Mouse (Mus musculus) midbrain, embryonic 10.5 days (tissue): Measurements from ENCODE around the gene Ncf2. TPM values are rescaled to one million over a fixed set of nuclear protein-coding genes. Genes with fewer than 3 reads are reported as not detected.

ENCODE experiments used
- DNase-seq: peaks from one replicate; pipeline ENCODE4 v3.0.0-alpha.2; 2017; ENCODE audit warnings: low spot score
- H3K27ac ChIP-seq: fragments of 300-500 bp; sonication (generic); replicated peaks from 2 replicates; pipeline ENCODE4 v1.5.1; 2016; ENCODE audit warnings: mild to moderate bottlenecking
- H3K27me3 ChIP-seq: fragments of 300-500 bp; sonication (generic); 2 replicates; pipeline ENCODE4 v1.6.1; 2016; ENCODE audit warnings: low read depth, mild to moderate bottlenecking; ENCODE audit not compliant: poor library complexity, severe bottlenecking
- H3K36me3 ChIP-seq: fragments of 300-500 bp; sonication (generic); 2 replicates; pipeline ENCODE4 v1.6.1; 2016; ENCODE audit warnings: mild to moderate bottlenecking, moderate library complexity
- H3K4me1 ChIP-seq: fragments of 300-500 bp; sonication (generic); 2 replicates; pipeline ENCODE4 v1.6.1; 2016
- H3K4me3 ChIP-seq: fragments of 300-500 bp; sonication (generic); 2 replicates; pipeline ENCODE4 v1.5.1; 2016; ENCODE audit warnings: mild to moderate bottlenecking, moderate library complexity
- H3K9me3 ChIP-seq: fragments of 300-500 bp; sonication (generic); replicated peaks from 2 replicates; pipeline ENCODE4 v1.6.1; 2016; ENCODE audit warnings: mild to moderate bottlenecking
- WGBS: fragments of 180-500 bp; shearing (Covaris S2); methylation state at CpG from one replicate; pipeline ENCODE4 v1.1.7; 2016; 5-methylcytosine and 5-hydroxymethylcytosine counted together
- polyA plus RNA-seq: library from polyadenylated mRNA; unstranded; fragments of >200 nt; fragmentation: Nextera tagmentation; extraction: Ambion mirVana; gene quantifications from 2 replicates; pipeline ENCODE4 v1.2.1, GENCODE M21; 2016

The Ncf2 gene
- polyA plus RNA-seq, 1 experiment from 2014 or later = 3.0 TPM

- Histone ChIP-seq H3K9me3 (peaks cover 5% of the 10 kb centered on the region; the same call in 1 of the 2 replicates), H3K4me1 (peaks cover 6% of the 10 kb centered on the region; the same call in 1 of the 2 replicates), H3K4me3 (no peak overlapping the region), H3K36me3 (no peaks in the 10 kb centered on the region), H3K27ac (no peak overlapping the region), H3K27me3 (no peaks in the 10 kb centered on the region)
- 89% methylated on average over 5 of the region's 5 CpGs for WGBS
- no peak for DNase-seq
These were observed 26.5 kb downstream of the Ncf2 start for GRCm38 (mm10) chr1:152826446-152826845.

DNA sequence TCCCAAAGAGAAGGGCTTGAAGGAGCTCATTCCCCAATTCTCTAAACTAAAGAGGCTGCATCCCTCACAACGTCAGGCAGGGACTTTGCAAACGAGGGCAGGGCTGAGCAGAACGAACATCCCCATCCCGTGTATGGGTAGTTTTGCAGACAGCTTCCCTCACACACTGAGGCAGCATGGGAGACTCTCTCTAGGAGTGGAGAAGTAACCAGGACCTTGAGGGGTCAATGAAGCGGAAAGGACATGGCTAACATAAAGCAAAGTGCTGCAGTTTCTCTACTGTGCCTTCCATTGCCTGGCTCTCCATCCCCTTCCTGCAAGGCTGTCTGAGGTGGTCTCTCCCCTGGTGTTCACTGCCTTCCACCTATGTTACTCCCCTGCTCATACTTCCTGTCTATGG is 28.2 kb downstream of the Ncf2 start:
- no peaks in the 10 kb centered on the region for H3K9me3 ChIP-seq
- DNase-seq = no peak
- H3K4me3 ChIP-seq = no peak overlapping the region
- no peaks in the 10 kb centered on the region for H3K27me3 ChIP-seq
- H3K4me1 ChIP-seq = peaks cover 6% of the 10 kb centered on the region; the same call in 1 of the 2 replicates
- H3K36me3 ChIP-seq = peaks cover 13% of the 10 kb centered on the region
- 82% methylated on average over 5 of the region's 5 CpGs for WGBS
- no peak overlapping the region for H3K27ac ChIP-seq

GRCm38 (mm10) chr1:152828637-152829355 is 28.8 kb downstream of the Ncf2 start:
- no peaks in the 10 kb centered on the region for H3K9me3 ChIP-seq
- DNase-seq = no peak
- peaks cover 16% of the 10 kb centered on the region for H3K36me3 ChIP-seq
- WGBS = 85% methylated on average over 10 of the region's 10 CpGs
- no peaks in the 10 kb centered on the region for H3K27me3 ChIP-seq
- no peak overlapping the region for H3K4me3 ChIP-seq
- no peak overlapping the region for H3K27ac ChIP-seq
- peaks cover 6% of the 10 kb centered on the region; the same call in 1 of the 2 replicates for H3K4me1 ChIP-seq

- Histone ChIP-seq H3K4me3 (no peak overlapping the region), H3K27ac (no peak overlapping the region), H3K4me1 (peaks cover 6% of the 10 kb centered on the region; the same call in 1 of the 2 replicates), H3K36me3 (peaks cover 28% of the 10 kb centered on the region), H3K27me3 (no peaks in the 10 kb centered on the region), H3K9me3 (no peaks in the 10 kb centered on the region)
- 92% methylated on average over 9 of the region's 9 CpGs for WGBS
- DNase-seq = no peak
These were observed 30.1 kb downstream of the Ncf2 start for GRCm38 (mm10) chr1:152830054-152830453.

GRCm38 (mm10) chr1:152831003-152831402 is 31.0 kb downstream of the Ncf2 start:
- DNase-seq = no peak
- WGBS = 91% methylated on average over 8 of the region's 8 CpGs

GRCm38 (mm10) chr1:152831619-152832018 is 31.6 kb downstream of the Ncf2 start:
- 89% methylated on average over 5 of the region's 5 CpGs for WGBS
- DNase-seq = no peak
- no peaks in the 10 kb centered on the region for H3K27me3 ChIP-seq
- no peak overlapping the region for H3K27ac ChIP-seq
- no peak overlapping the region for H3K4me3 ChIP-seq
- peaks cover 6% of the 10 kb centered on the region; the same call in 1 of the 2 replicates for H3K4me1 ChIP-seq
- peaks cover 44% of the 10 kb centered on the region for H3K36me3 ChIP-seq
- H3K9me3 ChIP-seq = no peaks in the 10 kb centered on the region

More at GRCm38 (mm10) chr1:152831003-152831402, 31.0 kb downstream of the Ncf2 start:
- Histone ChIP-seq H3K27ac (no peak overlapping the region), H3K27me3 (no peaks in the 10 kb centered on the region), H3K36me3 (peaks cover 38% of the 10 kb centered on the region), H3K4me3 (no peak overlapping the region), H3K4me1 (peaks cover 6% of the 10 kb centered on the region; the same call in 1 of the 2 replicates), H3K9me3 (no peaks in the 10 kb centered on the region)

GRCm38 (mm10) chr1:152832316-152832715 is 32.3 kb downstream of the Ncf2 start:
- WGBS = 89% methylated on average over 6 of the region's 6 CpGs

DNA sequence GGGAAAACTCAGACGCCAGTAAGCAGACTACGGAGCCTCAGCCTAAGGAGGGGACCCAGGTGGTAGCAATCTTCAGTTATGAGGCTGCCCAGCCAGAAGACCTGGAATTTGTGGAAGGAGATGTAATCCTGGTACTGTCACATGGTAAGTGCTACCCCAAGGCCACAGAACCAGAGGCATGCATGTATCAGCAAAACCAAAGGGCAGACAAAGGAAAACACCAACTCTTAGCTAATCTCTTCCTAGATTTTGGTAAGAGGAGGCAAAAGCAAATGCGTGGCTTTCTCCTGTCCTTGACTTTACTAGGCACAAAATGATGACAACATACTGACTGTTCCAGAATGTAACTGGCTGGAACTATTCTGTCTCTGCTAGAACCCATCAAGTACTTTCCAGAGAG is 35.1 kb downstream of the Ncf2 start:
- Histone ChIP-seq H3K9me3 (no peaks in the 10 kb centered on the region), H3K36me3 (peaks cover 76% of the 10 kb centered on the region), H3K27ac (no peak overlapping the region), H3K4me1 (no peaks in the 10 kb centered on the region), H3K4me3 (no peak overlapping the region), H3K27me3 (no peaks in the 10 kb centered on the region)
- 96% methylated on average over 3 of the region's 3 CpGs for WGBS
- DNase-seq = no peak

More at GRCm38 (mm10) chr1:152832316-152832715, 32.3 kb downstream of the Ncf2 start:
- Histone ChIP-seq H3K27me3 (no peaks in the 10 kb centered on the region), H3K36me3 (peaks cover 51% of the 10 kb centered on the region), H3K4me3 (no peak overlapping the region), H3K9me3 (no peaks in the 10 kb centered on the region), H3K4me1 (peaks cover 6% of the 10 kb centered on the region; the same call in 1 of the 2 replicates), H3K27ac (no peak overlapping the region)
- no peak for DNase-seq

DNA sequence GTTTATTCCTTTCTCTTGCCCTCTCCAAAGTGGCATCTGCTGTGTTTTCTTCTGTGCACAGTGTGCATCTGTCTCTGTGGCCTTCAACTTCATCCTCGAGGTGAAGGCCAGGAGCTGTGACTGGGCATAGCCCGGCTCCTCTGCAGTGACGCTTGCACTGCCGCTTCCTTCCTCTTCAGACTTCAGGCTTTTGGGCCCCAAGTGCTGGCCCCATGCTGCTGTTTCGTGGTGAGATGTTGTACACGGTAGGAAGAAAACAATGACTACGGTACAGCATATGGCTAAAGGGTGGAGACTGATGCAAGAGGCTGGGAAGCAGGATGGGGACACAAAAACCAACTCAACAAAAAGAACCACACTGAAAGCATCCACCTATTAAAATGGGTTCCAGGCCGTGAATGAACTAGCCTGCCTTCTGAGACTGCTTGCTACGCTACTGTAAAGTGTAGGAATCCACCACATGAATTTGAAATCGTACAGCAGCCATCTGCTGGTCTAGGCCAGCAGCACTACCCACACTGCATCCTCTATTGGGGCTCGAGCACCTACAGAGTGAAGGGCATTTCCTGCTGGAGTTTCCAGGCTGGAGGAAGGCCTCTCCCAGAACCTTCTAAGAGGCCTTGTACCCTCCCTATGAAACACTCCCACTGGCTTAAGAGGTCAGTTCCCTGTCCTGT is 38.2 kb downstream of the Ncf2 start:
- Histone ChIP-seq H3K36me3 (peaks cover 94% of the 10 kb centered on the region), H3K4me1 (no peaks in the 10 kb centered on the region), H3K27me3 (no peaks in the 10 kb centered on the region), H3K4me3 (no peak overlapping the region), H3K27ac (no peak overlapping the region), H3K9me3 (no peaks in the 10 kb centered on the region)
- DNase-seq = no peak
- WGBS = 89% methylated on average over 11 of the region's 11 CpGs

DNA sequence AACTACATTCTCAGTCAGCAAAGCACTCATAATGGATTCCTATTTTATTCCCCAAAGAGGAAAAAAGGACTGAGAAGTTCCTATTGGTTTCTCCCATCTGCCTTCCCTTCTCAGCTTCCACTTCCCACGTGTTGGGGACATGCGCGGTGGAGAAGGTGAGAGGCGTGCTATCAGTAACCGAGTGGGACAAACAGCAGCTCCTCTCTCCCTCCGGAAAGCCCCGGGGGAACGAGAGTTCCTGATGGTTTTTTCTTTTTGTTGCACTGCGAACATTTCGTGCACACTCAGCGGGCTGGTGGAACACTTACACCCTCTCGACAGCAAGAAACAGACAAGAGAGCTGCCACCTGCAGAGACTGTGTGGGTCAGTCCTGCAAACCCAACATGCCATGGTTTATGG is 38.8 kb downstream of the Ncf2 start:
- H3K36me3 ChIP-seq = peaks cover 97% of the 10 kb centered on the region
- H3K27me3 ChIP-seq = no peaks in the 10 kb centered on the region
- WGBS = 93% methylated on average over 12 of the region's 12 CpGs
- no peak for DNase-seq
- H3K4me3 ChIP-seq = no peak overlapping the region
- no peaks in the 10 kb centered on the region for H3K9me3 ChIP-seq
- H3K4me1 ChIP-seq = no peaks in the 10 kb centered on the region
- H3K27ac ChIP-seq = no peak overlapping the region

GRCm38 (mm10) chr1:152840343-152840742 is 40.3 kb downstream of the Ncf2 start:
- H3K4me3 ChIP-seq = no peak overlapping the region
- no peaks in the 10 kb centered on the region for H3K27me3 ChIP-seq
- peaks cover 98% of the 10 kb centered on the region for H3K36me3 ChIP-seq
- H3K9me3 ChIP-seq = no peaks in the 10 kb centered on the region
- WGBS = 94% methylated on average over 3 of the region's 3 CpGs
- H3K4me1 ChIP-seq = no peaks in the 10 kb centered on the region
- H3K27ac ChIP-seq = no peak overlapping the region
- DNase-seq = no peak

DNA sequence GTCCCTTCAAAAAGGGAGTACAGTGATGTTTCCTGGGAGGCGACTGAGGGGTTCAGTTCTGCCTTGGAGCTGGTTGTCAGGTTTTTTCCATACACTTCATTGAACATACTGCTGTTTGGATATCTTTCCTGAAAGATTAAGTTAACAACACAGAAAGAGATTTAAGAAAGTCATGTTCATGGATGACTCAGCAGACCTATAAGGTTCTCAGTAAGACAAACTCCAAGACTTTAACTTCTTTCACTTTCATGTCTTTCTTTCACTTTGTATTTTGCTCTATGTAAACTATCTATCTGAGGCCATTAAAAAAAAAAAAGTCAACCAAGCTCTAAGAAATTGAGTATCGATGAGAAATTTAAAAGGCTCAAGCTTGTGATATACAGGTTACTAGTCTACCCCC is 41.1 kb downstream of the Ncf2 start:
- no peaks in the 10 kb centered on the region for H3K4me1 ChIP-seq
- no peaks in the 10 kb centered on the region for H3K9me3 ChIP-seq
- 93% methylated on average over 2 of the region's 2 CpGs for WGBS
- H3K36me3 ChIP-seq = peaks cover 98% of the 10 kb centered on the region
- H3K27ac ChIP-seq = no peak overlapping the region
- H3K27me3 ChIP-seq = no peaks in the 10 kb centered on the region
- no peak overlapping the region for H3K4me3 ChIP-seq
- no peak for DNase-seq

GRCm38 (mm10) chr1:152844634-152845033 is 44.6 kb downstream of the Ncf2 start:
- peaks cover 100% of the 10 kb centered on the region for H3K36me3 ChIP-seq
- no peak for DNase-seq
- no peaks in the 10 kb centered on the region for H3K4me1 ChIP-seq
- WGBS = 93% methylated on average over 1 of the region's 1 CpGs
- no peaks in the 10 kb centered on the region for H3K9me3 ChIP-seq
- H3K4me3 ChIP-seq = no peak overlapping the region
- H3K27me3 ChIP-seq = no peaks in the 10 kb centered on the region
- no peak overlapping the region for H3K27ac ChIP-seq
